Mouse (Mus musculus): ENCODE data around the gene Evc2. TPM values are rescaled to one million over a fixed set of nuclear protein-coding genes. Genes with fewer than 3 reads are reported as not detected.

Gene Evc2
- polyA plus RNA-seq, 2 experiments, result 22.0 to 46.2 TPM

DNA sequence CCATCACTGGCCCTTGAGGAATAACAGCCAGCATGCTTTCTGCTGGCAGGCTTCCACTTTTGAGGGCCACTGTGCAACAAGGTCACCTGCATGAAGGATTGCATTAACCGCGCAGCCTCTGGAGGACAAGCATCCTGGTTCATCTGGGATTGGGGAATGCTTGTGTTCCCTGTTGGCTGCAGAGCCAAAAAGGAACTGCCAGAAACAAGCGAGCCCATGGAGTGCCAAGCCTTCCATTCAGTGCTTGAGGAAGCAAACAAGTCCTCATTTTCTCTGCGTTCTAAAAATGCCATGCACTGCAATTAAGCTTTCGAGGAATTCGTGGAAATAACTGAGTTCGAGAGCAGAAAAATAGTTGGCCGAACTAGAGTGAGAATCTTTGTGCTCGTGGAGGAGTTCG, 127.2 kb downstream of the Evc2 start:
- H3K27me3 ChIP-seq (ENCODE audit: control insufficient read depth, insufficient read depth, low read length), result no peaks in the 10 kb centered on the region
- H3K4me2 ChIP-seq (replicated peaks; ENCODE audit: low read depth, low read length, severe bottlenecking), result no peak overlapping the region
- ATAC-seq (ENCODE audit: low FRiP score, low read depth) (no peak), DNase-seq (ENCODE audit: low spot score) (no peak)
- no peak overlapping the region for H3K27ac ChIP-seq (replicated peaks; ENCODE audit: low read depth, low read length)
- 89% methylated on average over 10 of the region's 10 CpGs for WGBS
- no peak for TF ChIP-seq POLR2A (IDR thresholded peaks at IDR 0.05; ENCODE audit: borderline replicate concordance, extremely low read depth, insufficient read depth, insufficient read length)
- no peak overlapping the region for H3K4me3 ChIP-seq (replicated peaks; ENCODE audit: low read length)
- no peaks in the 10 kb centered on the region for H3K36me3 ChIP-seq (ENCODE audit: control insufficient read depth, insufficient read depth, low read length)
- no peaks in the 10 kb centered on the region for H3K9me3 ChIP-seq (ENCODE audit: control insufficient read depth, low read length)
- no peaks in the 10 kb centered on the region for H3K4me1 ChIP-seq (ENCODE audit: control insufficient read depth, insufficient read depth, low read length)
- H3K9ac ChIP-seq (ENCODE audit: low read depth, low read length, severe bottlenecking), result no peak overlapping the region

GRCm38 (mm10) chr5:37467646-37468045, 129.3 kb downstream of the Evc2 start:
- ATAC-seq (ENCODE audit: low FRiP score, low read depth) (no peak), DNase-seq (ENCODE audit: low spot score) (no peak)
- Histone ChIP-seq H3K9me3 (ENCODE audit: control insufficient read depth, low read length) (no peaks in the 10 kb centered on the region), H3K4me2 (replicated peaks; ENCODE audit: low read depth, low read length, severe bottlenecking) (no peak overlapping the region), H3K4me1 (ENCODE audit: control insufficient read depth, insufficient read depth, low read length) (no peaks in the 10 kb centered on the region), H3K27me3 (ENCODE audit: control insufficient read depth, insufficient read depth, low read length) (no peaks in the 10 kb centered on the region), H3K9ac (ENCODE audit: low read depth, low read length, severe bottlenecking) (no peak overlapping the region), H3K27ac (replicated peaks; ENCODE audit: low read depth, low read length) (no peak overlapping the region), H3K4me3 (replicated peaks; ENCODE audit: low read length) (no peak overlapping the region), H3K36me3 (ENCODE audit: control insufficient read depth, insufficient read depth, low read length) (no peaks in the 10 kb centered on the region)
- 84% methylated on average over 2 of the region's 2 CpGs for WGBS
- no peak for TF ChIP-seq POLR2A (IDR thresholded peaks at IDR 0.05; ENCODE audit: borderline replicate concordance, extremely low read depth, insufficient read depth, insufficient read length)

- TF ChIP-seq POLR2A (IDR thresholded peaks at IDR 0.05; ENCODE audit: borderline replicate concordance, extremely low read depth, insufficient read depth, insufficient read length), result no peak
- Histone ChIP-seq H3K4me1 (ENCODE audit: control insufficient read depth, insufficient read depth, low read length) (no peaks in the 10 kb centered on the region), H3K36me3 (ENCODE audit: control insufficient read depth, insufficient read depth, low read length) (no peaks in the 10 kb centered on the region), H3K27me3 (ENCODE audit: control insufficient read depth, insufficient read depth, low read length) (no peaks in the 10 kb centered on the region), H3K4me3 (replicated peaks; ENCODE audit: low read length) (no peak overlapping the region), H3K9ac (ENCODE audit: low read depth, low read length, severe bottlenecking) (no peak overlapping the region), H3K9me3 (ENCODE audit: control insufficient read depth, low read length) (no peaks in the 10 kb centered on the region), H3K4me2 (replicated peaks; ENCODE audit: low read depth, low read length, severe bottlenecking) (no peak overlapping the region), H3K27ac (replicated peaks; ENCODE audit: low read depth, low read length) (no peak overlapping the region)
- no peak for ATAC-seq (ENCODE audit: low FRiP score, low read depth)
- 59% methylated on average over 5 of the region's 5 CpGs for WGBS
- peak; percentile 9 for DNase-seq (ENCODE audit: low spot score)
These were observed 130.7 kb downstream of the Evc2 start for GRCm38 (mm10) chr5:37469031-37469430.

GRCm38 (mm10) chr5:37471584-37471983, 133.3 kb downstream of the Evc2 start:
- H3K27ac ChIP-seq (replicated peaks; ENCODE audit: low read depth, low read length), result no peak overlapping the region
- no peak overlapping the region for H3K9ac ChIP-seq (ENCODE audit: low read depth, low read length, severe bottlenecking)
- no peaks in the 10 kb centered on the region for H3K9me3 ChIP-seq (ENCODE audit: control insufficient read depth, low read length)
- no peak for DNase-seq (ENCODE audit: low spot score)
- no peak overlapping the region for H3K4me3 ChIP-seq (replicated peaks; ENCODE audit: low read length)
- H3K4me2 ChIP-seq (replicated peaks; ENCODE audit: low read depth, low read length, severe bottlenecking), result no peak overlapping the region
- no peaks in the 10 kb centered on the region for H3K36me3 ChIP-seq (ENCODE audit: control insufficient read depth, insufficient read depth, low read length)
- 79% methylated on average over 4 of the region's 4 CpGs for WGBS
- no peaks in the 10 kb centered on the region for H3K4me1 ChIP-seq (ENCODE audit: control insufficient read depth, insufficient read depth, low read length)
- ATAC-seq (ENCODE audit: low FRiP score, low read depth), result no peak
- no peak for TF ChIP-seq POLR2A (IDR thresholded peaks at IDR 0.05; ENCODE audit: borderline replicate concordance, extremely low read depth, insufficient read depth, insufficient read length)
- no peaks in the 10 kb centered on the region for H3K27me3 ChIP-seq (ENCODE audit: control insufficient read depth, insufficient read depth, low read length)

DNA sequence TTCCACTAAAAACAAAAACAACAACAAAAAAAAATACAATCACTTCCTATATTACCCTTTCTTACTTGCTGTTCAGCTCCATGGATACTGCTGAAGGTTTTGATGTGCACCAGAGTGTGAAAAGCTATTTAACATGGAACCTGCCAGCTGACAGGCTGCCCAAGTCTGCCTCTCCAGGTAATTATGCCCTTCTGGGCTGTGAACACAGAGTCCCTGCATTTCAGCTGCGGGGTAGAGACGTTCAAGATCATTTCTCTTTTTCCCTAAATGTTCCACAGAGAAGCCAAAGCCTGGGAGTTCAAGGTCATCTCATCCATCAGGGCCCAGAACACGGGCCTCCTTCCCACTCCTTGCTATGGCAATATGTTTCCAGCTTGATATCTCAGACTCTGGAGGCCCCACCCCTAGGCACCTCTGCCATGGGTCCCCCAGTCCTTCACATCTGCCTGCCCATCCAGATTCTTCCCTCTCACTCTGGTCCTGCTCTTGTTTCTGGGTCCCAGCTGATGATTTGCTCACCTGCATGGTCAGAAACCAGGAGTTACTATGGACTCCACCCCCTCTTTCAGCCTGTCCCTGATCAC, 133.8 kb downstream of the Evc2 start:
- 64% methylated on average over 3 of the region's 3 CpGs for WGBS
- no peaks in the 10 kb centered on the region for H3K27me3 ChIP-seq (ENCODE audit: control insufficient read depth, insufficient read depth, low read length)
- TF ChIP-seq POLR2A (IDR thresholded peaks at IDR 0.05; ENCODE audit: borderline replicate concordance, extremely low read depth, insufficient read depth, insufficient read length), result no peak

More for the DNA sequence above, 133.8 kb downstream of the Evc2 start:
- H3K27ac ChIP-seq (replicated peaks; ENCODE audit: low read depth, low read length), result no peak overlapping the region
- H3K4me1 ChIP-seq (ENCODE audit: control insufficient read depth, insufficient read depth, low read length), result no peaks in the 10 kb centered on the region
- no peaks in the 10 kb centered on the region for H3K9me3 ChIP-seq (ENCODE audit: control insufficient read depth, low read length)
- H3K4me2 ChIP-seq (replicated peaks; ENCODE audit: low read depth, low read length, severe bottlenecking), result no peak overlapping the region
- no peak overlapping the region for H3K4me3 ChIP-seq (replicated peaks; ENCODE audit: low read length)
- no peak for ATAC-seq (ENCODE audit: low FRiP score, low read depth)
- H3K9ac ChIP-seq (ENCODE audit: low read depth, low read length, severe bottlenecking), result no peak overlapping the region
- no peak for DNase-seq (ENCODE audit: low spot score)
- no peaks in the 10 kb centered on the region for H3K36me3 ChIP-seq (ENCODE audit: control insufficient read depth, insufficient read depth, low read length)

Other genes with a start within 250 kb of the Evc2 start
- 11.5 and 15.3 TPM in 2 replicates for gene Crmp1, start 96.6 kb upstream of the Evc2 start, polyA plus RNA-seq (2012; rRNA removed)
- gene Crmp1, start 96.6 kb upstream of the Evc2 start, polyA plus RNA-seq (2014; fragmentation: Nextera tagmentation; extraction: Ambion mirVana), result 9.3 and 9.8 TPM in 2 replicates
- 69.9 and 80.7 TPM in 2 replicates for gene Evc, start 1.6 kb upstream of the Evc2 start, polyA plus RNA-seq (2012; rRNA removed)
- 23.5 and 25.6 TPM in 2 replicates for gene Evc, start 1.6 kb upstream of the Evc2 start, polyA plus RNA-seq (2014; fragmentation: Nextera tagmentation; extraction: Ambion mirVana)

All from limb, embryonic 14.5 days (tissue).